Mouse (Mus musculus): ENCODE data around the gene Arhgap17. TPM values are rescaled to one million over a fixed set of nuclear protein-coding genes. Genes with fewer than 3 reads are reported as not detected.

Arhgap17 gene
- total and polyA plus RNA-seq, 3 experiments: 10.0 to 17.0 (median 14.6) TPM

- Histone ChIP-seq H3K9ac (ENCODE audit: low read depth, low read length) (peak overlapping the region; percentile 21; the same call in 1 of the 2 replicates), H3K27me3 (ENCODE audit: control insufficient read depth, insufficient read depth, low read length) (no peaks in the 10 kb centered on the region), H3K4me3 (peak overlapping the region; percentile 85), H3K79me2 (replicated peaks; ENCODE audit: control insufficient read depth, insufficient read depth, low read length) (peaks cover 7% of the 10 kb centered on the region), H3K27ac (peak overlapping the region; percentile 81), H3K36me3 (ENCODE audit: control insufficient read depth, insufficient read depth, low read length) (peaks cover 9% of the 10 kb centered on the region), H3K4me1 (ENCODE audit: control insufficient read depth, insufficient read depth, low read length) (peaks cover 30% of the 10 kb centered on the region)
- intact Hi-C loops (cut with DNase I): loop anchor here (5.0 kb wide), 1 partner anchor 35 kb away; no protein-coding TSS in a partner anchor
- WGBS: 50% methylated on average over 16 of the region's 16 CpGs
- no peak for DNase-seq
- no peak for TF ChIP-seq CTCF (IDR thresholded peaks at IDR 0.05)
Observed at GRCm38 (mm10) chr7:123367218-123368150, 2.2 kb downstream of the Arhgap17 start.

- Histone ChIP-seq H3K27me3 (ENCODE audit: control insufficient read depth, insufficient read depth, low read length) (no peaks in the 10 kb centered on the region), H3K9ac (ENCODE audit: low read depth, low read length) (no peak overlapping the region; the same call in 1 of the 2 replicates), H3K4me3 (no peak overlapping the region), H3K4me1 (ENCODE audit: control insufficient read depth, insufficient read depth, low read length) (peaks cover 30% of the 10 kb centered on the region), H3K36me3 (ENCODE audit: control insufficient read depth, insufficient read depth, low read length) (peaks cover 9% of the 10 kb centered on the region), H3K79me2 (replicated peaks; ENCODE audit: control insufficient read depth, insufficient read depth, low read length) (peaks cover 7% of the 10 kb centered on the region), H3K27ac (peak overlapping the region; percentile 48)
- DNase-seq: no peak
- 67% methylated on average over 8 of the region's 8 CpGs for WGBS
- TF ChIP-seq CTCF (IDR thresholded peaks at IDR 0.05) (no peak), POLR2A (IDR thresholded peaks at IDR 0.05; ENCODE audit: insufficient read depth, low read depth, low read length) (no peak), EP300 (IDR thresholded peaks at IDR 0.05; ENCODE audit: insufficient read depth, low read depth, low read length) (no peak)
- intact Hi-C loops (cut with DNase I): loop anchor here (5.0 kb wide), 1 partner anchor 35 kb away; no protein-coding TSS in a partner anchor
Observed at GRCm38 (mm10) chr7:123366806-123367205, 2.9 kb downstream of the Arhgap17 start.

GRCm38 (mm10) chr7:123365876-123366741, 3.6 kb downstream of the Arhgap17 start:
- peaks cover 9% of the 10 kb centered on the region for H3K79me2 ChIP-seq (replicated peaks; ENCODE audit: control insufficient read depth, insufficient read depth, low read length)
- peaks cover 30% of the 10 kb centered on the region for H3K4me1 ChIP-seq (ENCODE audit: control insufficient read depth, insufficient read depth, low read length)
- TF ChIP-seq CTCF (IDR thresholded peaks at IDR 0.05) (no peak), POLR2A (IDR thresholded peaks at IDR 0.05; ENCODE audit: insufficient read depth, low read depth, low read length) (no peak), EP300 (IDR thresholded peaks at IDR 0.05; ENCODE audit: insufficient read depth, low read depth, low read length) (no peak)
- H3K4me3 ChIP-seq: no peak overlapping the region
- H3K27ac ChIP-seq: peak overlapping the region; percentile 48
- peaks cover 9% of the 10 kb centered on the region for H3K36me3 ChIP-seq (ENCODE audit: control insufficient read depth, insufficient read depth, low read length)
- H3K27me3 ChIP-seq (ENCODE audit: control insufficient read depth, insufficient read depth, low read length): no peaks in the 10 kb centered on the region
- peak; percentile 40 to 42 for DNase-seq
- WGBS: 48% methylated on average over 7 of the region's 7 CpGs
- H3K9ac ChIP-seq (ENCODE audit: low read depth, low read length): no peak overlapping the region
- intact Hi-C loops (cut with DNase I): loop anchor here (2.0 to 5.0 kb wide), 2 partner anchors 25 to 34 kb away; no protein-coding TSS in a partner anchor

- Histone ChIP-seq H3K27ac (no peak overlapping the region), H3K79me2 (replicated peaks; ENCODE audit: control insufficient read depth, insufficient read depth, low read length) (peaks cover 11% of the 10 kb centered on the region), H3K27me3 (ENCODE audit: control insufficient read depth, insufficient read depth, low read length) (no peaks in the 10 kb centered on the region), H3K4me3 (no peak overlapping the region), H3K4me1 (ENCODE audit: control insufficient read depth, insufficient read depth, low read length) (peaks cover 30% of the 10 kb centered on the region), H3K36me3 (ENCODE audit: control insufficient read depth, insufficient read depth, low read length) (peaks cover 13% of the 10 kb centered on the region), H3K9ac (ENCODE audit: low read depth, low read length) (no peak overlapping the region)
- 80% methylated on average over 8 of the region's 8 CpGs for WGBS
- no peak for TF ChIP-seq CTCF (IDR thresholded peaks at IDR 0.05)
- no peak for TF ChIP-seq POLR2A (IDR thresholded peaks at IDR 0.05; ENCODE audit: insufficient read depth, low read depth, low read length)
- no peak for TF ChIP-seq EP300 (IDR thresholded peaks at IDR 0.05; ENCODE audit: insufficient read depth, low read depth, low read length)
- intact Hi-C loops (cut with DNase I): loop anchor here (1.0 to 2.0 kb wide), 2 partner anchors 16 to 23 kb away; no protein-coding TSS in a partner anchor
- no peak for DNase-seq
Observed at GRCm38 (mm10) chr7:123363971-123364370, 5.7 kb downstream of the Arhgap17 start.

GRCm38 (mm10) chr7:123362806-123363205, 6.9 kb downstream of the Arhgap17 start:
- intact Hi-C loops (cut with DNase I): no loop called here
- TF ChIP-seq EP300 (IDR thresholded peaks at IDR 0.05; ENCODE audit: insufficient read depth, low read depth, low read length): no peak
- TF ChIP-seq CTCF (IDR thresholded peaks at IDR 0.05): no peak
- TF ChIP-seq POLR2A (IDR thresholded peaks at IDR 0.05; ENCODE audit: insufficient read depth, low read depth, low read length): no peak
- no peak for DNase-seq
- H3K4me1 ChIP-seq (ENCODE audit: control insufficient read depth, insufficient read depth, low read length): peaks cover 27% of the 10 kb centered on the region
- peaks cover 13% of the 10 kb centered on the region for H3K79me2 ChIP-seq (replicated peaks; ENCODE audit: control insufficient read depth, insufficient read depth, low read length)
- H3K4me3 ChIP-seq: no peak overlapping the region
- no peaks in the 10 kb centered on the region for H3K27me3 ChIP-seq (ENCODE audit: control insufficient read depth, insufficient read depth, low read length)
- H3K36me3 ChIP-seq (ENCODE audit: control insufficient read depth, insufficient read depth, low read length): peaks cover 13% of the 10 kb centered on the region
- WGBS: 64% methylated on average over 3 of the region's 3 CpGs
- no peak overlapping the region for H3K27ac ChIP-seq
- no peak overlapping the region for H3K9ac ChIP-seq (ENCODE audit: low read depth, low read length)

All from heart, adult 2 months (tissue).